Mouse (Mus musculus): ENCODE measurements around the gene Fam78b. TPM values are rescaled to one million over a fixed set of nuclear protein-coding genes. Genes with fewer than 3 reads are reported as not detected.

The Fam78b gene
- polyA plus RNA-seq, 1 experiment from 2014 or later: 1.5 TPM

GRCm38 (mm10) chr1:167007341-167007740 is 6.1 kb downstream of the Fam78b start:
- H3K4me2 ChIP-seq (replicated peaks): no peak overlapping the region
- H3K9ac ChIP-seq: no peak overlapping the region
- no peak overlapping the region for H3K4me3 ChIP-seq (replicated peaks)
- H3K27me3 ChIP-seq (replicated peaks): peaks cover 16% of the 10 kb centered on the region
- no peaks in the 10 kb centered on the region for H3K36me3 ChIP-seq
- ATAC-seq: no peak
- WGBS: 85% methylated on average over 6 of the region's 6 CpGs
- no peak overlapping the region for H3K27ac ChIP-seq
- H3K9me3 ChIP-seq: no peaks in the 10 kb centered on the region
- H3K4me1 ChIP-seq (replicated peaks): no peaks in the 10 kb centered on the region

- Histone ChIP-seq H3K9me3 (no peaks in the 10 kb centered on the region), H3K4me3 (replicated peaks) (no peak overlapping the region), H3K27me3 (replicated peaks) (0 out of 2 replicates have a peak, but pooled peaks cover 5% of the 10 kb centered on the region), H3K4me1 (replicated peaks) (no peaks in the 10 kb centered on the region), H3K9ac (no peak overlapping the region), H3K27ac (no peak overlapping the region), H3K36me3 (no peaks in the 10 kb centered on the region), H3K4me2 (replicated peaks) (no peak overlapping the region)
- 90% methylated on average over 9 of the region's 9 CpGs for WGBS
- ATAC-seq: no peak
These were observed 9.0 kb downstream of the Fam78b start for GRCm38 (mm10) chr1:167010190-167010589.

GRCm38 (mm10) chr1:167011301-167011700 is 10.1 kb downstream of the Fam78b start:
- Histone ChIP-seq H3K4me3 (replicated peaks) (no peak overlapping the region), H3K4me1 (replicated peaks) (no peaks in the 10 kb centered on the region), H3K9ac (no peak overlapping the region), H3K27me3 (replicated peaks) (0 out of 2 replicates have a peak, but pooled peaks cover under 1% of the 10 kb centered on the region), H3K27ac (no peak overlapping the region), H3K36me3 (no peaks in the 10 kb centered on the region), H3K4me2 (replicated peaks) (no peak overlapping the region), H3K9me3 (no peaks in the 10 kb centered on the region)
- no peak for ATAC-seq
- 29% methylated on average over 6 of the region's 6 CpGs for WGBS

GRCm38 (mm10) chr1:167012616-167013015 is 11.4 kb downstream of the Fam78b start:
- Histone ChIP-seq H3K4me2 (replicated peaks) (no peak overlapping the region), H3K9ac (no peak overlapping the region), H3K27ac (no peak overlapping the region), H3K27me3 (replicated peaks) (no peaks in the 10 kb centered on the region), H3K9me3 (no peaks in the 10 kb centered on the region), H3K4me1 (replicated peaks) (no peaks in the 10 kb centered on the region), H3K4me3 (replicated peaks) (no peak overlapping the region), H3K36me3 (no peaks in the 10 kb centered on the region)
- WGBS: 83% methylated on average over 8 of the region's 8 CpGs
- no peak for ATAC-seq

- H3K36me3 ChIP-seq: no peaks in the 10 kb centered on the region
- no peak for ATAC-seq
- H3K9ac ChIP-seq: no peak overlapping the region
- no peak overlapping the region for H3K4me3 ChIP-seq (replicated peaks)
- H3K27ac ChIP-seq: no peak overlapping the region
- 40% methylated on average over 7 of the region's 7 CpGs for WGBS
- H3K27me3 ChIP-seq (replicated peaks): no peaks in the 10 kb centered on the region
- H3K9me3 ChIP-seq: no peaks in the 10 kb centered on the region
- no peaks in the 10 kb centered on the region for H3K4me1 ChIP-seq (replicated peaks)
- no peak overlapping the region for H3K4me2 ChIP-seq (replicated peaks)
These were observed 12.1 kb downstream of the Fam78b start for GRCm38 (mm10) chr1:167013234-167013864.

GRCm38 (mm10) chr1:167016269-167016668 is 15.1 kb downstream of the Fam78b start:
- no peak for ATAC-seq
- H3K27ac ChIP-seq: no peak overlapping the region
- H3K4me2 ChIP-seq (replicated peaks): no peak overlapping the region
- no peaks in the 10 kb centered on the region for H3K4me1 ChIP-seq (replicated peaks)
- WGBS: 55% methylated on average over 3 of the region's 3 CpGs
- no peaks in the 10 kb centered on the region for H3K27me3 ChIP-seq (replicated peaks)
- no peaks in the 10 kb centered on the region for H3K9me3 ChIP-seq
- no peak overlapping the region for H3K9ac ChIP-seq
- no peak overlapping the region for H3K4me3 ChIP-seq (replicated peaks)
- no peaks in the 10 kb centered on the region for H3K36me3 ChIP-seq

GRCm38 (mm10) chr1:167022001-167022424 is 20.8 kb downstream of the Fam78b start:
- ATAC-seq: no peak
- H3K27me3 ChIP-seq (replicated peaks): no peaks in the 10 kb centered on the region
- H3K4me2 ChIP-seq (replicated peaks): no peak overlapping the region
- 44% methylated on average over 9 of the region's 9 CpGs for WGBS
- no peaks in the 10 kb centered on the region for H3K9me3 ChIP-seq
- no peak overlapping the region for H3K4me3 ChIP-seq (replicated peaks)
- H3K4me1 ChIP-seq (replicated peaks): no peaks in the 10 kb centered on the region
- no peak overlapping the region for H3K27ac ChIP-seq
- H3K9ac ChIP-seq: no peak overlapping the region
- H3K36me3 ChIP-seq: no peaks in the 10 kb centered on the region

- Histone ChIP-seq H3K36me3 (no peaks in the 10 kb centered on the region), H3K4me1 (replicated peaks) (no peaks in the 10 kb centered on the region), H3K27me3 (replicated peaks) (no peaks in the 10 kb centered on the region), H3K9me3 (no peaks in the 10 kb centered on the region), H3K4me3 (replicated peaks) (no peak overlapping the region), H3K4me2 (replicated peaks) (no peak overlapping the region), H3K9ac (no peak overlapping the region), H3K27ac (no peak overlapping the region)
- WGBS: 55% methylated on average over 8 of the region's 8 CpGs
- ATAC-seq: no peak
These were observed 21.4 kb downstream of the Fam78b start for GRCm38 (mm10) chr1:167022541-167023121.

- H3K27me3 ChIP-seq (replicated peaks): no peaks in the 10 kb centered on the region
- H3K27ac ChIP-seq: no peak overlapping the region
- H3K36me3 ChIP-seq: no peaks in the 10 kb centered on the region
- no peaks in the 10 kb centered on the region for H3K9me3 ChIP-seq
- no peak overlapping the region for H3K4me2 ChIP-seq (replicated peaks)
- no peak overlapping the region for H3K4me3 ChIP-seq (replicated peaks)
- 90% methylated on average over 11 of the region's 11 CpGs for WGBS
- ATAC-seq: no peak
- H3K4me1 ChIP-seq (replicated peaks): no peaks in the 10 kb centered on the region
- H3K9ac ChIP-seq: no peak overlapping the region
These were observed 22.6 kb downstream of the Fam78b start for GRCm38 (mm10) chr1:167023794-167024193.

GRCm38 (mm10) chr1:167024961-167025360 is 23.7 kb downstream of the Fam78b start:
- H3K4me2 ChIP-seq (replicated peaks): no peak overlapping the region
- 57% methylated on average over 4 of the region's 4 CpGs for WGBS
- no peaks in the 10 kb centered on the region for H3K36me3 ChIP-seq
- H3K9ac ChIP-seq: no peak overlapping the region
- H3K27ac ChIP-seq: no peak overlapping the region
- no peak overlapping the region for H3K4me3 ChIP-seq (replicated peaks)
- ATAC-seq: no peak
- no peaks in the 10 kb centered on the region for H3K4me1 ChIP-seq (replicated peaks)
- H3K27me3 ChIP-seq (replicated peaks): no peaks in the 10 kb centered on the region
- no peaks in the 10 kb centered on the region for H3K9me3 ChIP-seq

- Histone ChIP-seq H3K36me3 (no peaks in the 10 kb centered on the region), H3K4me1 (replicated peaks) (no peaks in the 10 kb centered on the region), H3K4me3 (replicated peaks) (no peak overlapping the region), H3K27ac (no peak overlapping the region), H3K27me3 (replicated peaks) (no peaks in the 10 kb centered on the region), H3K9me3 (no peaks in the 10 kb centered on the region), H3K9ac (no peak overlapping the region), H3K4me2 (replicated peaks) (no peak overlapping the region)
- WGBS: 69% methylated on average over 13 of the region's 13 CpGs
- ATAC-seq: no peak
These were observed 30.9 kb downstream of the Fam78b start for GRCm38 (mm10) chr1:167032046-167032648.

- Histone ChIP-seq H3K27ac (no peak overlapping the region), H3K4me1 (replicated peaks) (no peaks in the 10 kb centered on the region), H3K4me2 (replicated peaks) (no peak overlapping the region), H3K9me3 (no peaks in the 10 kb centered on the region), H3K4me3 (replicated peaks) (no peak overlapping the region), H3K9ac (no peak overlapping the region), H3K27me3 (replicated peaks) (no peaks in the 10 kb centered on the region), H3K36me3 (no peaks in the 10 kb centered on the region)
- ATAC-seq: no peak
- WGBS: 77% methylated on average over 1 of the region's 1 CpGs
These were observed 33.2 kb downstream of the Fam78b start for GRCm38 (mm10) chr1:167034435-167034834.

- Histone ChIP-seq H3K27ac (no peak overlapping the region), H3K4me1 (replicated peaks) (no peaks in the 10 kb centered on the region), H3K4me3 (replicated peaks) (no peak overlapping the region), H3K9me3 (no peaks in the 10 kb centered on the region), H3K9ac (no peak overlapping the region), H3K36me3 (no peaks in the 10 kb centered on the region), H3K27me3 (replicated peaks) (no peaks in the 10 kb centered on the region), H3K4me2 (replicated peaks) (no peak overlapping the region)
- 85% methylated on average over 6 of the region's 6 CpGs for WGBS
- ATAC-seq: no peak
These were observed 41.3 kb downstream of the Fam78b start for GRCm38 (mm10) chr1:167042558-167042957.

All from intestine, embryonic 15.5 days (tissue).